Mouse (Mus musculus) hindbrain, embryonic 12.5 days (tissue): ENCODE measurements around the gene Letm1. TPM values are rescaled to one million over a fixed set of nuclear protein-coding genes. Genes with fewer than 3 reads are reported as not detected.

Experiments used
- polyA plus RNA-seq: library from polyadenylated mRNA; unstranded; fragments of >200 nt; fragmentation: Nextera tagmentation; extraction: Ambion mirVana; gene quantifications from 2 replicates; pipeline ENCODE4 v1.2.1, GENCODE M21; 2016

The Letm1 gene
- polyA plus RNA-seq, 1 experiment from 2014 or later, result 58.0 TPM

Other genes with a start within 250 kb of the Letm1 start
- 42.3 and 50.8 TPM in 2 replicates for gene Fam53a, start 153.2 kb downstream of the Letm1 start, polyA plus RNA-seq
- 0.35 and 1.3 TPM in 2 replicates for gene Gm9903, start 152.9 kb downstream of the Letm1 start, polyA plus RNA-seq
- gene Slbp, start 130.2 kb downstream of the Letm1 start, polyA plus RNA-seq, result 182 and 186 TPM in 2 replicates
- 161 TPM in 2 replicates for gene Tacc3, start 124.7 kb downstream of the Letm1 start, polyA plus RNA-seq
- gene Tmem129, start 124.4 kb downstream of the Letm1 start, polyA plus RNA-seq, result 33.3 and 33.8 TPM in 2 replicates
- gene Fgfr3, start 61.1 kb downstream of the Letm1 start, polyA plus RNA-seq, result 63.6 and 68.4 TPM in 2 replicates
- 98.9 and 104 TPM in 2 replicates for gene Nsd2, start 37.9 kb upstream of the Letm1 start, polyA plus RNA-seq
- gene Nelfa, start 153.6 kb upstream of the Letm1 start, polyA plus RNA-seq, result 56.5 and 58.8 TPM in 2 replicates
- 377 and 404 TPM in 2 replicates for gene Gm1673, start 200.6 kb upstream of the Letm1 start, polyA plus RNA-seq
- 2.8 and 3.1 TPM in 2 replicates for gene Nat8l, start 213.2 kb upstream of the Letm1 start, polyA plus RNA-seq